Mouse (Mus musculus) frontal cortex, postnatal 14 days (tissue): ENCODE measurements around the gene Hmgcs2.

Experiments
- DNase-seq, 2 experiments: peaks; one replicate each; pipeline ENCODE4 v3.0.0; 2022; ENCODE audit warnings: low spot score in 2 of 2

The Hmgcs2 gene

DNA sequence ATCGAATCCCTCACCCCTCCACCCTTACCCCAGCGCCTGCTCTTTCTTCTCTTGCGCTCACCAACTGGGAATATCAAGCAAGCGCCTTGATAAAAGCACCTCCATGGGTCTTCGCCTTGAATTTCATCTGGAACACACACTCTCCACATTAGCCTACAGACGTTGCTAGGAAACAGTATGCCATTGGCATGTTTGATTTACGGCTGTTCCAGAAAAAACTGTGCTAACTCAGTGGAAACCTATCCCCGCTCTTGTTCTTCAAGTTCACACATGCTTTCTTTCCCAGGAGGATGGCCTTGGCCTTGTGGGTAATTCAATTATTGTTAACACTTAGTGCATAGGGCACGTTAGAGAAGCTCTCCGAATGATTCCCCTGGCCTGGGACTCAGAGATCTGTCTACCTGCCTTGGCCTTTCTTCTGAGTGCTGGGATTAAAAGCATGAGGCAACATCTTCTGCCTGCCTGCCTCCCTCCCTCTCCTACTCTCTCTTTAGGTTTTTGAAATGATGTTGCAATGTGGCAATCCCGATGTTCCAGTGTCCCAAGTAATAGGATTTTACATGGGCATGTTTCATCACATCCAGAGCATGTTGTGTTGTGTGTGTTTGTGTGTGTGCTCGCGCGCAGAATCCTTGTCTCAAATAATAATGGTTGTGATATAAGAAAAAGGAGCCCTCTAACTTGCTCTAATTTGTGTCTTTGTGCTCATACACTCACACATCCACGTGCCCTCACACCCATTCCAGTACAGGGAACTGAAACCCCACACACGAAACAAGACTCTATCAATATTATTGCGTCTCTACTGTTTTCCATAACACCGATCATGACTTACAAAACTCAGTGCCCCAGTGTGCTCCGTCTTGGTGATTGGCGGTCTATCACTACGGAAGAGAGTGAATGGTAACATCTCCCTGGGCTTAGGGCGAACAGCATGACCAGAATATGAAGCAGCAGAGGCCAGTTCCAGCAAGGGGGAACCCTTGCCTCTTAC, 56.7 kb downstream of the Hmgcs2 start:
- no peak for DNase-seq

DNA sequence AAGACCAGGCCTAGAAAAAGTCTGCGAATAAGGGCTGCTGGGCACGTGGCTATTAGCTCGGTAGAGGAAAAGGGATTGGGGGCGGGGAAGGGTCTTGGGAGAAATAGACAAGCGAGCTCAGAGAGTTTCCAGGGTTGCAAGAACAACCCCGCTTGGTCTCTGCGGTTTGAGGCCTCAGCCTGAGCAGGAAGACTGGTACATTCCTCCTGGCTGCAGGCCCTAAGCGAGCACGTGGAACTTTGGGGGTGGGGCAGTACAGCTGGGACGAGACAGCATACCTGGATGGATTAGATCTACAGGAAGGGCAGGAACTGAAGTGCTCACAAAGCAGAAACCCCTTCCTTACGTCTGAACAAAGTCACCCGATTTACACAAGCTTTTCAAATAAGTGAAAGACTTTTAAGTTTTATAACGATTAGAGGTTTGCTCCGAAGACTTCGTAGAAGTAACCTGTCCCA, 58.4 kb downstream of the Hmgcs2 start:
- peak in 1 of 2 experiments; percentile 27 for DNase-seq

DNA sequence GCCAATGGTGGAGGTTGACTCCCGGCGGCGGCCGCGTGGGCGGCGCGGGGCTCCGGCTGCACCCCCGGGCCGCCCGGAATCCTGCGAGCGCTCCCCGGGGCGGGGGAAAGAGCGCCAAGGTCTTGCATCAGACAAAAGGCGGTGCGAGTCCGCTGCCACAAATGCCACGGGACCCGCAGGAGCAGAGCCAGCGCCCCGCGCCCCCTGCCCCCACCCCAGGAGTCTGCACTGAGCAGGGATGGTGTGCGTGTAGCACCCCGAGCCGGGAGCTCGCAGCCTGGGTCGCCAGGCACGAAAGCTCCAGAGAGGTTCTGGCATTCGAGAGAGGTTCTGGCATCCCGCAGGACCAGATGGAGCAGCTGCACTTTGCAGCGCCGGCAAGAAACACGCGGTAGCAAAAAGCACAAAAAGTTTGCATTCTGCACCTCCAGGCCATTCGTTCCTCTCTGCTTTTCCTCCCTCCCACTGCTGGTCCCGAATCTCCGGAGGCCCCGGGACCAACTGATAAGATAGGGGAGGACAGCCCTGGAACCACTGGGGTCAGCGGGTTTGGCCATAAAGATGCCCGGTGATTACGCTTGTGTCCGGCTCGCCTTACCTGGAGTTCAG, 59.0 kb downstream of the Hmgcs2 start:
- peak in 1 of 2 experiments; percentile 27 for DNase-seq

DNA sequence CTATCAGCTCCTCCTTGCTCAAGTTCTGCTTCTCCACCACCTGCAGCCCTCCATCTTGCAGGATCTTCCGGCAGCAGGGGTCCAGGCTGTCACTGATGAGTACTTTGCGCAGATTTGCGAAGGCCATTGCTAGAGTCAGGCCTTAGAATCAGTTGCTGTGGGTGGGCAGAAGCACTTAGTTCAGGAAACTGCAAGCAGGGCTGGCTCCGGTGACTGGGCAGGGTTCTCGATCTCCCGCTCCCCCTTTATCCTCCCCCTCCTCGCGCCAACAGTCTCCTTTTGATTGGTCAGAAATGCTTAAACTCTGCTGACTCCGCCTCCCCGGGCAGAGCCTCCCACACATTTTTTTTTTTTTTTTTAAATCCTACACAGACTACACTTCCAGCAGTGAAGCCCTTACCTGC, 59.5 kb downstream of the Hmgcs2 start, which contains the start of gene Phgdh:
Gene Phgdh (minus strand): TSS at position 285 of the 404 bp plus-strand sequence.
- DNase-seq: peak in 1 of 2 experiments; percentile 39

DNA sequence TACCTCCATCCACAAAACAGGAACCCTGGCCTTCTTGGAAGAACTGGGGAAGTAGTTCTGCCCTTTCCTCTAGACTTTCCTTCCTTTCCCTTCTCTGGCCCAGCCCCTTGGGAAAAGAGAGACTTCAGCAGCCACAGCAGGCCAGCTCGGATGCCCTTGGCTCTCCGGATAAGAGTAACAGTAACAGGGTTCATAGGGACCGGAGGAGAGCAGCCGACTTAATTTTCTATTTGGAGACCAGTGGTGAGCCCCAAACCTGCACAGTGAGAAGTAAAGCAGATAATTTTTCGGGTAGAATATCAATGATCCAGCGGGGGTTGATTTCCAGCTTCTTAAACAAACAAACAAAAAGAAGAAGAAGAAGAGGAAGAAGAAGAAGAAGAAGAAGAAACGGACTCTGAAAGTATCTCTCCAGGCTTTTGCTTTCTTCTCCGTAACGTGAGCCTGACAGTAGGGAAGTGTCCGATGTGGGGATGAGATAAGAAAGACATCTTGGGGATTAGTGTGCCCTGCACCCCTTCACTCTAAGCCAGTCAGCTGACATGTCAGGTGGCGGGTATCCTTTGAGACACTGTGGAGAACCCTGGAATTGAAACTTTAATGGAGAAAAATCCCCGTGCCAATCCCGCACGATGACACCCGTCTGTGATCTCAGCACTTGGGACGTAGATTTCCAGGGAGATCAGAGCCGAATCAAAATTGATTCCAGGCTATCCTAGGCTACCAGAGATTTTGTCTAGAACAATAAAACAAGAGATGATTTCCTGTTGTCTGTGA, 60.8 kb downstream of the Hmgcs2 start:
- DNase-seq: no peak

DNA sequence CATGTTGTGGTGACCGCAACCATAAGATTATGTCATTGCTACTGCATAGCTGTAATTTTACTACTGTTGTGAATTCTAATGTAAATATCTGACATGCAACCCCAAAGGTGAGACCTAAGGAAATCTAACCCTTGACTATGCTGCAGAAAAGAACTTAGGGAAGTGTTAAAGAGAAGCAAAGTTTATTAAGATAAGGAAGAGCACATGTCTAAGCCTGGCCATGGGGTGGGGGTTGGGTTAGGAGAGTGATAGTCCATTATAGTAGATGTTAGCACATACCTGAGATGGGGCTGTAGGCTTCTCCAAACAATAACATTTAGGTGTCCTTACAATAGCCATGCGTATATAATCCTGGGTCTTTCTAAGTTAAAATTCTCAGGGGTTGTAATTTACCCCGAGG, 63.0 kb downstream of the Hmgcs2 start:
- DNase-seq: no peak

DNA sequence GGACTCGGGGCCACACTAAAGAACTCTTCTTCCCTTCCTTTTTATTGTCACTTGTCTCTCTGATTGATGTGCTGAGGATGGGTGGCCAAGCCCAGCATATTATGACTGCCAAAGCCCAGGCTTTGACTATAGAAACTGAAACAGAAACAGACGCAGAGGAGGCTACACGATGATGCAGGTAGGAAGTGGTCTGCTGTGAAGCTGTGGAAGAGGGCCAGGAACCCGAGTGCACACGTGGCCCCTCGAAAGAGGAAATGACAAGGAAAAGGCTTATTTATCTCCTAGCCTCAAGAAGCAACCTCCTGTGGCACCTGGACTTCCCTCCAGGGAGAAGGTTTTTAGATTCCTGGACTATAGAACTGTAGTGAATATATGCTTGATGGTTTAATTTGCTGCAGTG, 67.9 kb downstream of the Hmgcs2 start:
- DNase-seq: no peak

DNA sequence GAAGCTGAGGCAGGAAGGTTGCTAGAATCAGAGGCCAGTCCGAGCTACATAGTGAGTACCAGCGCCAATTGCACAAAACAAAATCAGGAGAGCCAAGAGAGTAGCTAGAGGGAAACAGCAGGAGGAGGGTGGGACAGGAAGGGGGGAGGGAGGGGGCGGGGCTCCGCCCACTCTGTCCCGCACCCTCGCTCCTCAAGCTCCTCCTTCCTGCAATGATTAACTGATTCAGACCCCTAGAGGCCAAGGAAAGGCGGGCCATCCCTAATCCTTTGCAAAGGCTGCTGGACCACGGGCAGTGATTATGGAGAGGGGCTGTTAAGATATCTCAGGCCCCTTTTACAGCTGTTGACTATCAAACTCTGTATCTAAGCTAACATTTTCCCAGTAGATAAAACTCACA, 68.5 kb downstream of the Hmgcs2 start:
- DNase-seq: no peak

DNA sequence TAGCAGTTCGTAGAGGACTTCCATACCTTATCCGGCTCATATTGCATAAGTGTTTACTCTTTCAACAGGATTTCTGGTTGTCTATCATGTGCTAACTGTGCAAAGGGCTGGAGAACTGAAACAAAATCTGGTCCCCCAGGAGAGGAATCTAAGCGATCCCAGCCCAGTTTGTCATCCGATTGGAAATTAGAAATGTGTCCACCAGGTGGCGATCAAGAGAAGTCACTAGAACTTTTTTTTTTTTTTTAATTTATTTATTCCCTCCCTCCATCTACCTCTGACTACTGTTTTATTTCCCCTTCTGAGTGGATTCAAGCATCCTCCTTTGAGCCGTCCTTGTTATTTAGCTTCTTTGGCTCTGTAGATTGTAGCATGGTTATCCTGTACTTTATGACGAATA, 73.7 kb downstream of the Hmgcs2 start:
- DNase-seq: peak; percentile 15 to 53

DNA sequence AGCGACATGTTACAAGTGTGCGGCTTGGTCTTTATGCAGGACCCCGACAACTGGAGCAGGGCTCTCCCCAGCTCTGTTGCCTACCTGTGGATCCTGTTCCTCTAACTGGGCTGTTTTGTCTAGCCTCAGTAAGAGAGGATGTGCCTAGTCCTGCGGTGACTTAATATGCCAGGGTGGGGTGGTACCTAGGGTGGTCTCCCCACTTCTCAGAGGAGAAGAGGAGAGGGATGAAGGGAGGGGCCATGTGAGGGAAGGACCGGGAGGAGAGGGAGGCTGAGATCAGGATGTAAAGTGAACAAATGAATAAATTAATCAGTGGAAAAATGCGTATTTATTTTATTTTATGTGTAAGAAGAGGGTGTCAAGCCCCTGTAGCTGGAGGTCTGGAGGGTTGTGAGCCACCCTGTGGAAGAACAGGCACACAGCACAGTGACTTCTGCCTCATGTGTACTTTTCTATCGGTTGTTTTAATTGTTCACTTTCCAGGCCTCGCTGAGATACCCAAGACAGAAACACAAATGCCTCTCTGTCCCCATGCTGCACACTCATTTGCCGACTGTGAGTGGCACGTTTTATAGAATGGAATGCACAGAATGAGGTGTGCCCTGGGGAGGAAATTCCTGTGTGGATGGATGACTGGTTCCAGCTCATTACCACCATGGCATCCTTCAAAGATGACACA, 75.2 kb downstream of the Hmgcs2 start:
- DNase-seq: no peak

DNA sequence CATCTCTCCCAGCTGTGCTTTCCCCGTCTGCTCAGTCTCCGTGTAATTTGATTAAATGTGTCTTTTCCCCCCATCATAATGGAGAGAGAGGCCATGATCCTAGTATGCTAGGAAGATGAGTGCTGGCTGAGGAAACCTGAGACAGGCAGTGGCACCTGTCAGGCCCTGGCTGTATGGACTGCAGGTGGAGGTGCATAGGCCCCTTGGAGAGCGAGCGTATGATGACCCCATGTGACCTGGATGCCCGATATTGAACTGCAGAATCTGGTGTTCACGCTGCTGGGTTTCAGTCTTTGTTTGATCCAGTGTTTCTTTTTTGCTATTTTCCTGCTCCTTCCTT, 75.8 kb downstream of the Hmgcs2 start:
- no peak for DNase-seq

DNA sequence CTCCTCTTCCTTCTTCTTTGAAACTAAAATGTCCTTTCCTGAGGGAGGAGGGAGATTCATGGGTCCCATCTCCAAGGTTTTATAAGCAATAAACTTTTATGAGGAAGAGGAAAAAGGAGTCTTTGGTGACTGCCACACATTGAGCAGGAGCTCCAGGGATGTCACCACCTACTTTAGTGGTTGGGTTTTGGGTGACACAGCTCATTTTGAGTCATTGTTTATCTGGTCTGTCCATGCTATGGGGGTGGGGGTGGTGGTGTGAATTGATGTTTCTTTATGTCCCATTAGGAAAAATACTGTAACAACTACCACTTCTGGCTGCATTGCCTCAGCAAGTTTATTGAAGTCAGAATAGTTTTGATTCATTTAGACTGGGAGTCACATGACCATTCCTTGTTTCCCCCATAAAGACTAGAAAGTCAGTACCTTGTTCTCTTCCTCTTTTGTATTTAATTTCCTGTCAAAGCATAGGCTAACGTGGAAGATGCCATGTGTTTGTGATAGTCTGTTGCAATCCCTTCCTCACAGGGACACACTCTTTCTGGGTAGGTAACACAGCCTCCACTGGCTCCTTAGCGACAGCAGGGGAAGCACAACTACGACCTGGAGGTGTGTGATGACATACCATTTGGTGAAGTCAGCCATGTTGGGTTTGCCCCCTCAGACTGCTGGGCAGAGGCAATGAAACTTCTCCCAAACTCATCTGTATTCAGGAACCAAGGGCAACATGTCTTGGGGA, 76.6 kb downstream of the Hmgcs2 start:
- DNase-seq: no peak
